Mouse (Mus musculus): ENCODE data around the gene Acsl6. TPM values are rescaled to one million over a fixed set of nuclear protein-coding genes. Genes with fewer than 3 reads are reported as not detected.

The Acsl6 gene
- total RNA-seq, 2 experiments from 2014 or later = 0.42 TPM; not detected in 1

GRCm38 (mm10) chr11:54355564-54355955 lies 52.0 kb downstream of the Acsl6 start:
- ATAC-seq (replicated peaks; ENCODE audit: low FRiP score, poor library complexity, severe bottlenecking) = no peak

DNA sequence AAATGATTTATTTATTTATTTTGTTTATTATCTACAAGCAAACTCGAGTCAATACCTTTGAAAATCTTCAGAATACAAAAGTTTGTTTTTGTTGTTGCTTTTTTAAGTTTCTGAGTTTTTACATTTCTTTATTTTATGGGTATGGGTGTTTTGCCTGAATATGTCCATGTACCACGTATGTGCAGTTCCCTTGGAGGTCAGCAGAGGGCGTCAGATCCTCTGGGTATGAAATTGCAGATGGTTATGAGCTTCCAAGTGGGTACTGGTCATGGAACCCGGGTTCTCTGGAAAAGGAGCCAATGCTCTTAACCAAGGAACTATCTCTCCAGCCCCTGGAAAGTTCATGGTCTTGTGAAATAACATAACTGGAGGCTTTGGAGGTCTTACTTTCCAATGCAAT lies 53.1 kb downstream of the Acsl6 start:
- ATAC-seq (replicated peaks; ENCODE audit: low FRiP score, poor library complexity, severe bottlenecking) = no peak

GRCm38 (mm10) chr11:54372553-54372952 lies 69.0 kb downstream of the Acsl6 start:
- no peak for ATAC-seq (replicated peaks; ENCODE audit: low FRiP score, poor library complexity, severe bottlenecking)

DNA sequence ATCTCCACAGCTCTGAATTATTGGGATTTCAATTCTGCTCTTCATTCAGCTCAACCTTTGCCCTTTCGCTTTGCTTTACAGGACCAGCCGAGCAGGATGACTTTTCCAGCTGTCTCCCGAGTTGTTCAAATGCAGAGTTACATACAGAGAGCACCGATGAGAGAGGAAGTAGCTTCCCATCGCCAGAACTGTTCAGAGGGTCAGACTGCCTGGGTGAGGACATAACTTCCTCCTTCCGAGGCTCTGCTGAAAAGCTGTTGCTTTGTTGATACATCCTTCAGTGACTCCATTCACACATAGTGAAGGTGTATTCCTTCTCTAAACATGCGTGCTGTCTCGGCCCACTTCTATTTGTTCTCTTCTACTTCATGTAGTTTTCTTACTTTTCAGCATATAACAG lies 86.8 kb downstream of the Acsl6 start:
- no peak for ATAC-seq (replicated peaks; ENCODE audit: low FRiP score, poor library complexity, severe bottlenecking)

DNA sequence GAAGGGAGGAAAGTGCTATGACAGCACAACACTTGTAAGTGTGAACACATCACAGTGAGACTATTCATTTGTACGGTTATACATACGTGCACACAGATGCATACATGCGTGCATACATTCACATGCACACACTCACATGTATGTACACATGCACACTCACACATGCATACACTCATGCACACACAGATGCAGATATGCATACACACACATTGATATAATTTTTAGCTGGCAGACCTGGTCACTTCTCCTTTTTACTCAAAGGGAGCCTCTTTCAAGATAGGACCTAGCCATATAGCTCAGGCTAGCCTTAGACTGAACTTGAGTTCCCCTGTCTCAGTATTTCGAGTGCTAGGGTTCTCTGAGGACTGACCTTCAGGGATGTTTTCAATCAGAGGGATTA lies 87.7 kb downstream of the Acsl6 start:
- ATAC-seq (replicated peaks; ENCODE audit: low FRiP score, poor library complexity, severe bottlenecking) = no peak

GRCm38 (mm10) chr11:54396686-54397085 lies 93.1 kb downstream of the Acsl6 start:
- no peak for ATAC-seq (replicated peaks; ENCODE audit: low FRiP score, poor library complexity, severe bottlenecking)

- no peak for ATAC-seq (replicated peaks; ENCODE audit: low FRiP score, poor library complexity, severe bottlenecking)
Observed at GRCm38 (mm10) chr11:54398058-54398457, 94.5 kb downstream of the Acsl6 start.

- peak; percentile 78 for ATAC-seq (replicated peaks; ENCODE audit: low FRiP score, poor library complexity, severe bottlenecking)
Observed at GRCm38 (mm10) chr11:54400803-54401202, 97.2 kb downstream of the Acsl6 start.

DNA sequence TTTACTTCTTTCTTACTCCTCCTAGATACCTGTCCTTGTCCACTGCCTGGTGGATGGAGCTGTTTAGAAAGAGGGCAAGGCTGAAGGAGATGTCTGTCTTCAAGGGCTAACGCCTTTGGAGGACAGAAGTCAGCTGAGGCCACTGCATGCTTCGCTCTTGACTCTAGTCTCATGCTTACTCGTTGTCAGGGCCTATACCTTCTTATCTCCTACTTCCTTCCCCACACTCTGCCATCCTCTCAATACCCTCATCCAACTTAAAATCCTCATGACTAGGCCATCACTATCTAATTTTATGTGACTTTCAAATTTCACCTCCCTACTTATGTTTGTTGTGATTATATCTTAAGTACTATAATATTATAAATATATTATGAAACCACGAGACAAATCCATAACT lies 101.3 kb downstream of the Acsl6 start:
- no peak for ATAC-seq (replicated peaks; ENCODE audit: low FRiP score, poor library complexity, severe bottlenecking)

DNA sequence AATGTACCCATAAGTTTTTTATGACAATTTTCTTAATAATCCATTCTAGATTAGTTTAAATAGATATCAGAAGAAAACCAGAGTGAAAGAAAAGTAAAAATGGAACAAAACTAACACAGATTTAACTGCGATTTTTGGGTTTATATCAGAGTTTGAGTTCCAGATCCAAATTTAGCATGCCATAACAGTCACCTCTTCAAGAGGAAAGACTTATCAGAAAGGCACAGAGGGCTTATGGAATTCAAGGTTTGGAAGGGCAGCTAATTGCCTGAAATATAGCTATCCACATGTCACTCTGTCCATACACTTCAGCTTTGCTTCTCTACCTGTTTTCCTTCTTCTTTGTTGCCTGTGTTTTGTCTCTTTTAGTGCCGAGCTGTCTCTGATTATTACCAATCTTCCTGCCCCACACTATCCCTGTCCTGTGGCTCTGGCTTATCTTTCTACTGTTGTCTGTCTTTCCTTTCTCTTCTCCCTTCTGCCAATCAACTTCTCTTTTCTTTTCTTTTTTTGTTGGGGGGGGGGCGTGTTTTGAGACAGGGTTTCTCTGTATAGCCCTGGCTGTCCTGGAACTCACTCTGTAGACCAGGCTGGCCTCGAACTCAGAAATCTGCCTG lies 103.4 kb downstream of the Acsl6 start:
- ATAC-seq (replicated peaks; ENCODE audit: low FRiP score, poor library complexity, severe bottlenecking) = no peak

- ATAC-seq (replicated peaks; ENCODE audit: low FRiP score, poor library complexity, severe bottlenecking) = no peak
Observed at GRCm38 (mm10) chr11:54410612-54411011, 107.0 kb downstream of the Acsl6 start.

DNA sequence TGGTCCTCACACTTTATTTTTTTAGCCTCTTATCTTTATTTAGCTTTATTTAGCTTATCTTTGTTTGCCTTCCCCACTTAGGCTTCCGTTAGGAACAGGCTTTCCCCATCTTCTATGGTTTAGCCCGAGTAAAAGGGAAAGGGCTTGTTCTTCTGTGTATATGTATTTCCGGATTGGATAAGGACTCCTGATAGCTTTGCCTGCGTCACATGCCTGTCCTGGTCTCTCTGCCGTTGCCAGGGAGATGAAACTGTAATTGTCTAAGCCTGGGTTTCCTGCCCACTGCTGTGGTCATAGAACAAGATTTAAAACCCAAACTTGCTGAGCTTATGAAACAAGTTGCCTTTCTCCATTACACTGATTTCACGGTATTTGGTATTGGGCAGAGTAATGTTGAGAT lies 109.4 kb downstream of the Acsl6 start:
- no peak for ATAC-seq (replicated peaks; ENCODE audit: low FRiP score, poor library complexity, severe bottlenecking)

Other genes starting within 250 kb of the Acsl6 start
- not detected in 2 replicates for gene Pdlim4, start 234.8 kb upstream of the Acsl6 start, total RNA-seq (2015; ENCODE audit: low replicate concordance)
- gene Pdlim4, start 234.8 kb upstream of the Acsl6 start, total RNA-seq (2017; ENCODE audit: low replicate concordance) = not detected in 2 replicates
- not detected in 2 replicates for gene P4ha2, start 203.7 kb upstream of the Acsl6 start, total RNA-seq (2015; ENCODE audit: low replicate concordance)
- gene P4ha2, start 203.7 kb upstream of the Acsl6 start, total RNA-seq (2017; ENCODE audit: low replicate concordance) = not detected in 2 replicates
- not detected in 2 replicates for gene Csf2, start 54.1 kb upstream of the Acsl6 start, total RNA-seq (2015; ENCODE audit: low replicate concordance)
- not detected in 2 replicates for gene Csf2, start 54.1 kb upstream of the Acsl6 start, total RNA-seq (2017; ENCODE audit: low replicate concordance)
- not detected in 2 replicates for gene Il3, start 36.5 kb upstream of the Acsl6 start, total RNA-seq (2015; ENCODE audit: low replicate concordance)
- not detected in 2 replicates for gene Il3, start 36.5 kb upstream of the Acsl6 start, total RNA-seq (2017; ENCODE audit: low replicate concordance)
- not detected in 2 replicates for gene Meikin, start 66.9 kb downstream of the Acsl6 start, total RNA-seq (2015; ENCODE audit: low replicate concordance)
- gene Meikin, start 66.9 kb downstream of the Acsl6 start, total RNA-seq (2017; ENCODE audit: low replicate concordance) = not detected in 2 replicates
- 22.7 and 44.9 TPM in 2 replicates for gene Fnip1, start 134.4 kb downstream of the Acsl6 start, total RNA-seq (2015; ENCODE audit: low replicate concordance)
- 28.0 and 35.0 TPM in 2 replicates for gene Fnip1, start 134.4 kb downstream of the Acsl6 start, total RNA-seq (2017; ENCODE audit: low replicate concordance)
- 50.1 and 70.4 TPM in 2 replicates for gene Rapgef6, start 219.0 kb downstream of the Acsl6 start, total RNA-seq (2015; ENCODE audit: low replicate concordance)
- 90.4 and 96.1 TPM in 2 replicates for gene Rapgef6, start 219.0 kb downstream of the Acsl6 start, total RNA-seq (2017; ENCODE audit: low replicate concordance)

All from erythroid progenitor cell, adult 5-6 weeks (primary cell).